Mouse (Mus musculus) E14TG2a.4 (cell line): ENCODE results near the gene Hsd17b13.

Source experiments
- CTCF ChIP-seq: conservative IDR thresholded peaks from 2 replicates; pipeline ENCODE4 v1.5.1; 2014; ENCODE audit warnings: low read length
- NANOG ChIP-seq: IDR thresholded peaks from 2 replicates; pipeline ENCODE4 v1.6.1; 2014; ENCODE audit warnings: borderline replicate concordance, low read length, mixed read lengths
- POU5F1 ChIP-seq: IDR thresholded peaks from 2 replicates; pipeline ENCODE4 v1.6.1; 2014; ENCODE audit warnings: low read length, borderline replicate concordance

DNA sequence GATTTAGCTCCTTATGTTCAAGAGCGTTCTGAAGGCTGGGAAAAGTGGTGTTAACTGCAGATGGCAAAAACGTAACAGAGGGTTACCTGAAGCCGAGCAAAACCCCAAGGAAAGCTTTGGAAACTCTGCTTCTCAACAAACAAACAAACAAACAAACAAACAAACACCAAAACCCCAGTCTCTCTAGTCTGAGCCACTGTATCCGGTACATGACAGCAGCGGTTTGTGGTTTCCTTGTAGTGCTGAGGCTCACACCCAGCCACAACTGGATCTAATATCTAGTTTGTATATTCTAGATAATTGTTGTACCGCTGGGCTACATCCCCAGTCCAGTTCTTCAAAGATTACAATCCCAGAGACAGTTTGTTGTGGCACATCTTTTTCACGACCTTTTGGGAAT, 1.5 kb downstream of the Hsd17b13 start:
- TF ChIP-seq CTCF: no peak
- no peak for TF ChIP-seq POU5F1
- TF ChIP-seq NANOG: no peak
